Mouse (Mus musculus): ENCODE results near the gene Pgbd5.

The Pgbd5 gene

GRCm38 (mm10) chr8:124340360-124341068 is 98.9 kb downstream of the Pgbd5 start:
- DNase-seq, result no peak

- no peak for DNase-seq
Measured at GRCm38 (mm10) chr8:124339742-124340141, 99.7 kb downstream of the Pgbd5 start.

- DNase-seq, result no peak
Measured at GRCm38 (mm10) chr8:124336302-124336701, 103.2 kb downstream of the Pgbd5 start.

DNA sequence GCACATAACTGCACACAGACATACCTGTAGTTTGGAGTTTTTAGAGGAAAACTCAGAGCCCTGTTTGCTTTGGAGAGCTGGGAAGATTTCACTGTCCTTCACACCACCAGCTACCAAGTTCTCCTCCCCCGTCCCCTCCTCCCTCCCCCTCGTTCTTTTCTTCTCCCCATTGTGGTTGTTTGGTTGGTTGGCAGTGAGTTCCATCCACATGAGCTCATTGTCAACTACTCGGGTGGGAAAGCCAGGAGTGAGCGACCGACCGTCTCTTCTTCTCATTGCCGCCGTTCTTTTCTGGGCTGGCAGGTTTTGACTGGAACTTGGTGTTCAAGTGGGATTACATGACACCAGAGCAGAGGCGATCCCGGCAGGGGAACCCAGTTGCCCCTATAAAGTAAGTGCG is 107.8 kb downstream of the Pgbd5 start:
- DNase-seq, result no peak

- no peak for DNase-seq
Measured at GRCm38 (mm10) chr8:124331094-124331493, 108.4 kb downstream of the Pgbd5 start.

DNA sequence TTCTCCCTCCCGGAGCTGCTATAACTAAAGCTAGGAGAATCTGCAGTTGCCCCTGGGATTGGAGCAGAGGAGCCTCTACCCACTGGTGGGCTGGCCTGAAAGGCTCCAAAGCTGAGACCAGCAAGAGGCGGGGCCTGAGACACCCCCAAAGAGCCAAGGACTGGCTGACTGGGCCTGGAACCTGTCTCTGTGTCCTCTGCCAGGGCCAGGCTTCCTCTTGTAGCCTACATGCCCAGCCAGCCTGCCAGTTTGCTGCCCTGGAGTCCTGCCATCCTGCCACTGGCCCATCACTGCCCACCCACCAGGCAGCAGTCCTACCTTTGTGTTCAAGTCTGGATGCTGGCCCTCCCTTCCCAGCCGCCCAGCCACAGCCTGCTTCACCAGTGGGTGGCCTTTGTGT is 109.0 kb downstream of the Pgbd5 start:
- DNase-seq, result no peak

- no peak for DNase-seq
Measured at GRCm38 (mm10) chr8:124329690-124330089, 109.8 kb downstream of the Pgbd5 start.

DNA sequence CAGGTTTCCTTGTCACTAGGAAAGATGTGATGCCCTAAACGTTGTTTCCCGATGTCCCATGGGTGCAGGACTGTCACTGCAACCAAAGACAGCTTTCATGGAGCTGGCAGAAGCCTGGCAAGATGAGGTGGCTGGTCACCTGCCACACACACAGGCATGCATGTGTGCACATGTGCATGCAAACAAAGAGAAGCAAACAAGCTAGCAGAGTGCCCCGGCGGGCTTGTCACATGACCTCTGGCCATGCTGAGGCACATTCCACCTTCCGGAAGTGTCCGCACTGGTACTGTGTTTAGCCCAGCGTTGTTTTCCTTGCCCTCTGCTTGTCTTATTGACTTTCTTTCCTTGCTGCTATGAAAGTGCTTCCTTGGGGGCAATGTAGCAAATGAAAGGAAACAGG is 111.2 kb downstream of the Pgbd5 start:
- no peak for DNase-seq

GRCm38 (mm10) chr8:124323356-124323755 is 116.1 kb downstream of the Pgbd5 start:
- no peak for DNase-seq

DNA sequence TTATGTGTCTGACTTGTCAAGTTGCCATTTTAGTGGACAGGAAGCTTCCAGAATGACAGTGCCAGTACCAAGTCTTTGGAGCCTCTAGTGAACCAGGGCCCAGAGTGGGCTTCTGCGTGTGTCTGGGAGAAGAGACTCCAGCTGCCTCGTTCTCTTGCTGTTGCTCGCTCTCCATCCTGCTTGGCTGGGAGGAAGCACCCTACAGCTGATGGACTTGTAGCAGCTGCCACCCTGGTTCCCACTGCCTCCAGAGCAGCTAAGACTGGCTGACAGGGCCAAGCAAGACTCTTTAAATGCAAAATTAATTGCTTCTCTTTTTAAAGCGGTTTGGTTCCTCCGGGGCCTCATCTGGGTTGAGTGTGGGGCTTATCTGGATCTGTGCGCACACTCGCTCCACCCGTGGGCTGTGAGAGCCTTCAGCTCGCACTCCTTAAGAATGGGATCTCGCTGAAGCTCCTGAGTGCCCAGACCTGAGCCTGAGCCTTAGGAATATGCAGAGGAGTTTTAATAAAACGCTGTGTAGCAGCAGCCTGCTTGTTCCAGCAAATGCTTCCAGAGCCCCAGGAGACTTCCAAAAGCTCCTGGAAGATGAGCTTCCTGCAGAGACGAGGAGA is 118.1 kb downstream of the Pgbd5 start:
- no peak for DNase-seq

DNA sequence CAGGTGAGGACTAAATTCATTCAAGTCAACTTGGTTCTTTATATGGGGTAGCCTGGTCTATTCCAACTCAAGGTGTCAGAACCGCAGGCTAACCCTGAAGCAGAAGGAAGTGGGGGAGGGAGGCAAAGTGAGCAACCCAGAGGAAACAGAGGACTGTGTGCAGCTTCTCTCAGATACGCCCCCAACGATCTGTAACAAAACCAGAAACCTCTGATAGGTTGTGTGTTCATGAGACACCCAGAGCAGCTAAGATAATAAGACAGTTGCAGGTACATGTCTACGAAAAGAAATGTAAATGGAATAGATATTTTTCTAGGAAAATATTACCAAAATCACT is 120.2 kb downstream of the Pgbd5 start:
- DNase-seq, result no peak

Measured in kidney, adult 11 months (tissue).